Mouse (Mus musculus): ENCODE results near the gene Lmbr1. TPM values are rescaled to one million over a fixed set of nuclear protein-coding genes. Genes with fewer than 3 reads are reported as not detected.

Lmbr1 gene
- polyA plus RNA-seq, 1 experiment from 2014 or later, result 9.1 TPM

DNA sequence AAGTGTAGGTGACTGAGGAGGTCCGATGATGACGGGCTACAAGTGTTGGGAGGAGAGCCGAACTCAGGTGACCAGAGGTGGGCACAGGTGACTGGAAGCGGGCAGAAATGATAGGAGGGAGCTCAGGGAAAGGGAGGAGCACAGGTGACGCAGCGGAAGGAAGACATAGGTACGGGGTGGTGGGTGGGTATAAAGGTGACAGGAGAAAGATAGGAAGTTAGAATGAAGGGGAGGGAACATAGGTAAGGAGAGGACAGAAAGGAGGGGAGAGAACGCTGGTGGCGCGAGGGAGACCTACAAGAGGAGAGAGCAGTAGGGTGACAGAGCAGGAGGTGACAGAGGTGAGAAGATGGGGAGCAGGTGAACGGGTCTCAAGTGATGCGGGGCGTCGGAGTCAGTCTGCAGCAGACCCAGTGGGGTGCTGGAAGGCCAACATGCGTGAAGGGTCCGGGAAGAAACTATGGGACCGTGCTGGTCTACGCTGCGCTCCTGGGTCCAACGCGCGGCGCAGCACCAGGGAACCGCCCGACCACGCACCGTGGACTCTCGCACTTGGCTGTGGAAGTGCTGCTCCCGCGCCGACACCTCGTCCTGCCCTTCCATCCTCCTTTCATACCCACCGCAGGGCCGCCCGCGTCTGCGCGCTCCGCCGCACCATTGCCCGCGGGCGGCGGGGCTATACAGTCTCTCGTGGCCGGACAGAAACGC, 446 bp downstream of the Lmbr1 start:
- WGBS, result 2% methylated on average over 47 of the region's 47 CpGs
- Histone ChIP-seq H3K4me3 (replicated peaks) (peak overlapping the region; percentile 76), H3K27ac (0 out of 2 replicates have a peak overlapping the region, but pooled peaks have one; percentile 62), H3K36me3 (no peaks in the 10 kb centered on the region), H3K4me1 (replicated peaks) (peaks cover 6% of the 10 kb centered on the region), H3K9ac (replicated peaks) (peak overlapping the region; percentile 83), H3K27me3 (peaks cover 11% of the 10 kb centered on the region), H3K4me2 (peak overlapping the region; percentile 92), H3K9me3 (no peaks in the 10 kb centered on the region; the same call in 1 of the 2 replicates)
- peak; percentile 85; the same call in 1 of the 2 replicates for ATAC-seq (ENCODE audit: insufficient number of reproducible peaks, insufficient read depth, low FRiP score, low TSS enrichment, low read depth)

DNA sequence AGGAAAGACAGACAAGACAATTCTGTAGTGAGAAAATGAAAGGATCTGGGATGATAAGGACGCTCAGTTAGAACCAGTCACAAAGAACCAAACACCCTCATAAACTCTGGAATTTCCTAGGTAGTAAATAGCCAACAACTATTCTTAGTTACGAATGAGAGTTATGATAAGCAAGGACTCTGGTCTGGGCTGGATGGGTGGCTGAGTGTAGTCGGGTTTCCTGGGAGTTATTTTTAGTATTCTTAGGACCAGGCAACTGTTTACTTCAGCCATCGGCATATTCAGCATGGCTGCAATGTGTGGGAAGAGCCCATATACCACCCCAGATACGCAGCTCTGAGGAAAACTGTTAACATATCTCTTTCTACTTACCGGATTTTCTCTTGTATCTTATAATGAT, 14.7 kb downstream of the Lmbr1 start:
- Histone ChIP-seq H3K27ac (no peak overlapping the region), H3K27me3 (no peaks in the 10 kb centered on the region), H3K4me1 (replicated peaks) (no peaks in the 10 kb centered on the region), H3K36me3 (peaks cover 18% of the 10 kb centered on the region), H3K4me3 (replicated peaks) (no peak overlapping the region), H3K9me3 (no peaks in the 10 kb centered on the region), H3K4me2 (no peak overlapping the region), H3K9ac (replicated peaks) (no peak overlapping the region)
- no peak for ATAC-seq (ENCODE audit: insufficient number of reproducible peaks, insufficient read depth, low FRiP score, low TSS enrichment, low read depth)
- WGBS, result 75% methylated on average over 6 of the region's 6 CpGs

- no peaks in the 10 kb centered on the region for H3K4me1 ChIP-seq (replicated peaks)
- no peak overlapping the region for H3K4me3 ChIP-seq (replicated peaks)
- H3K9me3 ChIP-seq, result no peaks in the 10 kb centered on the region
- no peaks in the 10 kb centered on the region for H3K36me3 ChIP-seq
- no peak overlapping the region for H3K9ac ChIP-seq (replicated peaks)
- 61% methylated on average over 5 of the region's 5 CpGs for WGBS
- H3K27me3 ChIP-seq, result no peaks in the 10 kb centered on the region
- H3K27ac ChIP-seq, result no peak overlapping the region
- H3K4me2 ChIP-seq, result no peak overlapping the region
- ATAC-seq (ENCODE audit: insufficient number of reproducible peaks, insufficient read depth, low FRiP score, low TSS enrichment, low read depth), result no peak
Observed at GRCm38 (mm10) chr5:29335836-29336235, 42.4 kb downstream of the Lmbr1 start.

DNA sequence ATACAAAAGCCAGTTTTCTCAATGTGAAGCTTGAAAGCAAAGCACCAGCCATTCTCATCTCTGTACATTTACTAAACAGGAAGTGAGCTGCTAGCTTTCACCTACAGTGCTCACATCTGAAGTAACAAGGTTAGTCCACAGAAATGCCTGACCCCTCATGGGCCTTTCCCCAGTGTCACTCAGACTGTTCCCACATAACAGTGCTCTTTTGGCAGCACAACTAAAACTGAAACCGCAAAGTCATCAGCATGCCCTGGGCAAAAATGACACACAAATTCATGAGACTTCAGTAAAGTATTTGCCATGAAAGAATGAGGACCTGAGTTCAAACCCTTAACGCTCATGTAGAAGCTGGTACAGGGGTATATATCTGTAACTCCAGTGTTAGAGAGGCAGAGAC, 55.7 kb downstream of the Lmbr1 start:
- 93% methylated on average over 2 of the region's 2 CpGs for WGBS
- Histone ChIP-seq H3K9me3 (no peaks in the 10 kb centered on the region), H3K9ac (replicated peaks) (no peak overlapping the region), H3K4me1 (replicated peaks) (no peaks in the 10 kb centered on the region), H3K4me2 (no peak overlapping the region), H3K27me3 (no peaks in the 10 kb centered on the region), H3K36me3 (no peaks in the 10 kb centered on the region), H3K27ac (no peak overlapping the region), H3K4me3 (replicated peaks) (no peak overlapping the region)
- no peak for ATAC-seq (ENCODE audit: insufficient number of reproducible peaks, insufficient read depth, low FRiP score, low TSS enrichment, low read depth)

GRCm38 (mm10) chr5:29309191-29309590, 69.0 kb downstream of the Lmbr1 start:
- H3K4me2 ChIP-seq, result no peak overlapping the region
- no peaks in the 10 kb centered on the region for H3K9me3 ChIP-seq
- no peak overlapping the region for H3K4me3 ChIP-seq (replicated peaks)
- H3K36me3 ChIP-seq, result no peaks in the 10 kb centered on the region
- H3K27ac ChIP-seq, result no peak overlapping the region
- peaks cover 6% of the 10 kb centered on the region; the same call in 1 of the 2 replicates for H3K4me1 ChIP-seq (replicated peaks)
- WGBS, result 85% methylated on average over 3 of the region's 3 CpGs
- H3K27me3 ChIP-seq, result no peaks in the 10 kb centered on the region
- ATAC-seq (ENCODE audit: insufficient number of reproducible peaks, insufficient read depth, low FRiP score, low TSS enrichment, low read depth), result no peak
- H3K9ac ChIP-seq (replicated peaks), result no peak overlapping the region

- ATAC-seq (ENCODE audit: insufficient number of reproducible peaks, insufficient read depth, low FRiP score, low TSS enrichment, low read depth), result no peak
- Histone ChIP-seq H3K27ac (no peak overlapping the region), H3K4me2 (no peak overlapping the region), H3K36me3 (no peaks in the 10 kb centered on the region), H3K4me1 (replicated peaks) (no peaks in the 10 kb centered on the region), H3K9ac (replicated peaks) (no peak overlapping the region), H3K4me3 (replicated peaks) (no peak overlapping the region), H3K27me3 (no peaks in the 10 kb centered on the region), H3K9me3 (no peaks in the 10 kb centered on the region)
- WGBS, result 14% methylated on average over 2 of the region's 2 CpGs
Observed at GRCm38 (mm10) chr5:29293194-29293593, 85.0 kb downstream of the Lmbr1 start.

GRCm38 (mm10) chr5:29290110-29290509, 88.1 kb downstream of the Lmbr1 start:
- ATAC-seq (ENCODE audit: insufficient number of reproducible peaks, insufficient read depth, low FRiP score, low TSS enrichment, low read depth), result no peak
- Histone ChIP-seq H3K27me3 (no peaks in the 10 kb centered on the region), H3K4me2 (no peak overlapping the region), H3K9ac (replicated peaks) (no peak overlapping the region), H3K4me3 (replicated peaks) (no peak overlapping the region), H3K4me1 (replicated peaks) (no peaks in the 10 kb centered on the region), H3K27ac (no peak overlapping the region), H3K9me3 (no peaks in the 10 kb centered on the region), H3K36me3 (no peaks in the 10 kb centered on the region)
- WGBS, result 85% methylated on average over 3 of the region's 3 CpGs

GRCm38 (mm10) chr5:29289703-29290102, 88.5 kb downstream of the Lmbr1 start:
- Histone ChIP-seq H3K4me1 (replicated peaks) (no peaks in the 10 kb centered on the region), H3K4me3 (replicated peaks) (no peak overlapping the region), H3K36me3 (no peaks in the 10 kb centered on the region), H3K9me3 (no peaks in the 10 kb centered on the region), H3K27me3 (no peaks in the 10 kb centered on the region), H3K27ac (no peak overlapping the region), H3K9ac (replicated peaks) (no peak overlapping the region), H3K4me2 (no peak overlapping the region)
- WGBS, result 77% methylated on average over 6 of the region's 6 CpGs
- no peak for ATAC-seq (ENCODE audit: insufficient number of reproducible peaks, insufficient read depth, low FRiP score, low TSS enrichment, low read depth)

DNA sequence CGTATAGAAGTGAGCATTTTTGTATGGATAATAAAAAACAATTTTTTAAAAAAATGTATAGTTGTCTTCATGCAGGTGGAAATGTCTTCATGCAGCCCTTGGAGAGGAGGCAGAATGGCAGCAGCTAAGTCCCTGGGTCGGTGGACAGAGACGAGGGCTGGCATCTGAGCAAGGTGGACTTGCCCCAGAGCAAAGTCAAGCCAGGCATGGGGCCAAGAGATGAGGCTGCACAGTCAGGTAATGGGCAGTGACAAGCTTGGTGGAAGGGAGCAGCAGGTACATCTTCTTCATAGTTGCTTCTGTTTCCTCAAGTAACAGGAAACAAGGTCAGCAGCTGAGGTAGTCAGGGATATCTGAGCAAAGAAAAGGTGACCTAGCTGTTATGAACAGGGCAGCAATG, 97.1 kb downstream of the Lmbr1 start:
- 78% methylated on average over 3 of the region's 3 CpGs for WGBS
- Histone ChIP-seq H3K4me1 (replicated peaks) (no peaks in the 10 kb centered on the region), H3K9ac (replicated peaks) (no peak overlapping the region), H3K36me3 (no peaks in the 10 kb centered on the region; the same call in 1 of the 2 replicates), H3K9me3 (no peaks in the 10 kb centered on the region), H3K4me2 (no peak overlapping the region), H3K27me3 (no peaks in the 10 kb centered on the region), H3K4me3 (replicated peaks) (no peak overlapping the region), H3K27ac (no peak overlapping the region)
- ATAC-seq (ENCODE audit: insufficient number of reproducible peaks, insufficient read depth, low FRiP score, low TSS enrichment, low read depth), result no peak

DNA sequence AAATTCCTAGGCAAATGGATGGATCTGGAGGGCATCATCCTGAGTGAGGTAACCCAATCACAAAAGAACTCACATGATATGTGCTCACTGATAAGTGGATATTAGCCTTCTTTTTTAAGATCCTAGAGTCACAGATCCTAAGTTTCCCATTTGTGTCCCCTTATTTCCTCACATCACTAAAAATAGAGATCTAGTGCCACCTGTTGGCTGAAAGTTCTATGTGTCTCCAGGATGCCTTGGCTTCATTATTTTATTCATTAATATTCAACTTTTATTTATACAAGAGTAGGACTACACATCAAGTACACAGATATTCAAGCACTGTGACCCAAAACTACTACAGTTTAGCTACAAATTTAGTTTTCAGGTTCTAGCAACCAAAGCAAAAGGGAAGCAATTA, 103.4 kb downstream of the Lmbr1 start:
- Histone ChIP-seq H3K4me2 (no peak overlapping the region), H3K4me1 (replicated peaks) (no peaks in the 10 kb centered on the region), H3K27ac (no peak overlapping the region), H3K4me3 (replicated peaks) (no peak overlapping the region), H3K9me3 (no peaks in the 10 kb centered on the region), H3K9ac (replicated peaks) (no peak overlapping the region), H3K27me3 (no peaks in the 10 kb centered on the region), H3K36me3 (no peaks in the 10 kb centered on the region)
- ATAC-seq (ENCODE audit: insufficient number of reproducible peaks, insufficient read depth, low FRiP score, low TSS enrichment, low read depth), result no peak

DNA sequence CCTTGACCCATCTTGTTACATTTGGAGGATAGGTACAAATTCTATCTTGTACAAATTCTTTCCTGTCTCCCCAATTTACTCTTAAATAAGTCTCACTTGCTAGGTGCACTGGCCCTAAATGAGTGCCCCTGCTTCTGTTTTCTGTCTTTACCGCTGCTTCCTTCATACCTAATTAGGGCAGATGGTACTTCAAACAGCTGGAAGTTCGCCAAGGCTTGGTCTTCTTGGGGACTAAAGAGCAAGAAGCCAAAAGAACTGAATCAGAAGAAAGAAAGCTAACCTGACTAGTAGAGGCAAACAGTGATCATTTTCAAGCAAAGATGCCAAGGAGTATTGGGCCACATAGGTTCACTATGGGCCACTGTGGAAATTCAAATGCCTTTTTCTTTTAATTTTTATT, 104.8 kb downstream of the Lmbr1 start:
- Histone ChIP-seq H3K36me3 (no peaks in the 10 kb centered on the region), H3K4me3 (replicated peaks) (no peak overlapping the region), H3K4me1 (replicated peaks) (no peaks in the 10 kb centered on the region), H3K27ac (no peak overlapping the region), H3K27me3 (no peaks in the 10 kb centered on the region), H3K9ac (replicated peaks) (no peak overlapping the region), H3K9me3 (no peaks in the 10 kb centered on the region), H3K4me2 (no peak overlapping the region)
- 57% methylated on average over 2 of the region's 2 CpGs for WGBS
- no peak for ATAC-seq (ENCODE audit: insufficient number of reproducible peaks, insufficient read depth, low FRiP score, low TSS enrichment, low read depth)

DNA sequence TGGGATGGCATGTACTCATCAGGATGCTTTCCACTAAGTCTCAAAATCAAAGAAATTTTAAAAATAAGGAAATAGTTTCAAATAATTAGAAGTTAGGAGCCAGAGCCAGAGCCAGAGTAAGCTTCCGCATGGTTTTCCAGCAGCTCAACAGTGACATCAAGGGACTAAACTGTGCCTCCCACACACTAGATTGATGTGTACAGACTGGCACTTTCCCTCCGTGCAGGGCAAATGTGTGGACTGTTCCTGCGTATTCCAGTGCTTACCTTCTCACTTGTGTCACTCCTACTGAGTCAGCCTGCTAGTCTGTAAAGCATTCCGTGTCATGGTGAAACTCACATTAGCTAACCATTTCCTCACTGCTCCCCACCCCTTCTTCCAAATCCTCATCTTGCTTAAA, 107.3 kb downstream of the Lmbr1 start:
- 68% methylated on average over 4 of the region's 4 CpGs for WGBS
- H3K36me3 ChIP-seq, result no peaks in the 10 kb centered on the region
- ATAC-seq (ENCODE audit: insufficient number of reproducible peaks, insufficient read depth, low FRiP score, low TSS enrichment, low read depth), result no peak
- H3K4me2 ChIP-seq, result no peak overlapping the region
- H3K27me3 ChIP-seq, result no peaks in the 10 kb centered on the region
- no peak overlapping the region for H3K4me3 ChIP-seq (replicated peaks)
- no peaks in the 10 kb centered on the region for H3K9me3 ChIP-seq
- H3K9ac ChIP-seq (replicated peaks), result no peak overlapping the region
- H3K27ac ChIP-seq, result no peak overlapping the region
- no peaks in the 10 kb centered on the region for H3K4me1 ChIP-seq (replicated peaks)

Data from limb, embryonic 12.5 days (tissue).